Mouse (Mus musculus) olfactory bulb, adult 2 months (tissue): ENCODE data around the gene Nhp2. TPM values are rescaled to one million over a fixed set of nuclear protein-coding genes. Genes with fewer than 3 reads are reported as not detected.

Experiments used
- H3K27ac ChIP-seq: fragments of 200-500 bp; 2 replicates; pipeline ENCODE4 v1.5.1; 2012; ENCODE audit warnings: low read depth, low read length; ENCODE audit not compliant: insufficient read depth
- H3K4me1 ChIP-seq: fragments of 200-500 bp; 2 replicates; pipeline ENCODE4 v1.6.1; 2012; ENCODE audit warnings: low read length; ENCODE audit not compliant: control insufficient read depth, insufficient read depth
- H3K4me3 ChIP-seq: fragments of 200-500 bp; 2 replicates; pipeline ENCODE4 v1.5.1; 2012; ENCODE audit warnings: mild to moderate bottlenecking, low read depth, low read length, moderate library complexity; ENCODE audit not compliant: insufficient read depth
- CTCF ChIP-seq: fragments of 200-500 bp; IDR thresholded peaks from 2 replicates; pipeline ENCODE4 v1.5.1; 2012; ENCODE audit warnings: low read depth, mild to moderate bottlenecking, low read length, moderate library complexity; ENCODE audit not compliant: insufficient read depth
- POLR2A ChIP-seq: fragments of 200-500 bp; IDR thresholded peaks from 2 replicates; pipeline ENCODE4 v1.6.1; 2012; ENCODE audit warnings: mild to moderate bottlenecking, low read depth, low read length, moderate library complexity; ENCODE audit not compliant: insufficient read depth
- WGBS: fragments of 180-500 bp; shearing (Covaris S2); methylation state at CpG from one replicate; pipeline ENCODE4 v1.1.7; 2018; 5-methylcytosine and 5-hydroxymethylcytosine counted together
- polyA plus RNA-seq: library from polyadenylated mRNA; stranded (reverse); fragments of >200 nt; gene quantifications from 2 replicates; pipeline ENCODE4 v1.2.4, GENCODE M21; 2012; ENCODE audit warnings: low replicate concordance; ENCODE audit not compliant: missing spikeins, insufficient read depth, insufficient read length

Nhp2 gene
- polyA plus RNA-seq, 1 experiment: not detected

DNA sequence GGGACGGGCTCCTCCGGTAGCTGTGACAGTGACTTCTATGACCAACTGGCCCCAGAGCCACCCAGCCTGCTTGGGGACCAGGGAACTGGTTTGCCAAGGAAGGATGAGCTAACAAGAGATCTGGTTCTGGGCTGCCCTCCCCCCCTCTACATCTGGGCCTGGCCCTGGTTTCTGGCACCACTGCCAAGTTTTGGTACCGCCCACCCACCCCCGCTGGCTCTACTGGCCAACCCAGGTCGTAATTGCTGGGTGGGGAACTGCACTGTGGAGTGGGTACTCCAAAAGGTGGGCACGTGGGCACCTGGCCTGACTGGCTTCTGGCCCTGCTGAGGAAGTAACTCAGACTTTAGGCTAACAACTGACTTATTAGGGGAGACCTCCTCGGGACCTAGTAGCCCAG, 21.2 kb downstream of the Nhp2 start:
- Histone ChIP-seq H3K27ac (no peak overlapping the region), H3K4me1 (peaks cover 25% of the 10 kb centered on the region), H3K4me3 (no peak overlapping the region)
- 64% methylated on average over 7 of the region's 7 CpGs for WGBS
- TF ChIP-seq POLR2A (no peak), CTCF (no peak)

DNA sequence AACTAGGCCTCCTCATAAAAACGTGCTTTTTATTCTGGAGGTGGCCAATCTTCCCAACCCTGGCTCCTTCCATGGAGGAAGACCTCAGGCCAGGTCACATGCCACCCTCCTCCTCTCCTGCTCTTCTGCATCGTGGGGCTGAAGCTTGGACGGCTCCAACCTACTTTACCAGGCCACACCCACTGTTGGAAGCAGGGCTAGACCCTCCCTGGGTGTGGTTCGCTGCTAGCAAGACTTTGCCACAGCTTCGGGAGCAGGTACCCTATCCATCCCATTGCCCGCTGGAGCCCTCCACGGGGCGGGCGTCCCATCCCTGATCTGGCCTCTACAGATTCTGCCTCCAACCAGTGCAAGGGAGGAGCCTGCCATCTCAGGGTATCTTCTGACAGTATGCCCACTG, 23.7 kb downstream of the Nhp2 start:
- Histone ChIP-seq H3K4me1 (peaks cover 29% of the 10 kb centered on the region), H3K4me3 (no peak overlapping the region), H3K27ac (no peak overlapping the region)
- WGBS: 83% methylated on average over 9 of the region's 9 CpGs
- no peak for TF ChIP-seq POLR2A
- TF ChIP-seq CTCF: no peak

- Histone ChIP-seq H3K27ac (no peak overlapping the region), H3K4me1 (peaks cover 32% of the 10 kb centered on the region), H3K4me3 (peak overlapping the region; percentile 1)
- 46% methylated on average over 15 of the region's 15 CpGs for WGBS
- TF ChIP-seq POLR2A: no peak
- no peak for TF ChIP-seq CTCF
These were observed 24.2 kb downstream of the Nhp2 start for GRCm38 (mm10) chr11:51643761-51644160.

GRCm38 (mm10) chr11:51644217-51644616, 24.7 kb downstream of the Nhp2 start:
- peaks cover 36% of the 10 kb centered on the region for H3K4me1 ChIP-seq
- H3K4me3 ChIP-seq: peak overlapping the region; percentile 1; the same call in 1 of the 2 replicates
- no peak overlapping the region for H3K27ac ChIP-seq
- 78% methylated on average over 16 of the region's 16 CpGs for WGBS
- TF ChIP-seq CTCF (no peak), POLR2A (no peak)

GRCm38 (mm10) chr11:51645293-51645692, 25.8 kb downstream of the Nhp2 start:
- no peak for TF ChIP-seq CTCF
- no peak for TF ChIP-seq POLR2A
- 63% methylated on average over 13 of the region's 13 CpGs for WGBS
- H3K27ac ChIP-seq: no peak overlapping the region
- peaks cover 45% of the 10 kb centered on the region for H3K4me1 ChIP-seq
- H3K4me3 ChIP-seq: no peak overlapping the region

DNA sequence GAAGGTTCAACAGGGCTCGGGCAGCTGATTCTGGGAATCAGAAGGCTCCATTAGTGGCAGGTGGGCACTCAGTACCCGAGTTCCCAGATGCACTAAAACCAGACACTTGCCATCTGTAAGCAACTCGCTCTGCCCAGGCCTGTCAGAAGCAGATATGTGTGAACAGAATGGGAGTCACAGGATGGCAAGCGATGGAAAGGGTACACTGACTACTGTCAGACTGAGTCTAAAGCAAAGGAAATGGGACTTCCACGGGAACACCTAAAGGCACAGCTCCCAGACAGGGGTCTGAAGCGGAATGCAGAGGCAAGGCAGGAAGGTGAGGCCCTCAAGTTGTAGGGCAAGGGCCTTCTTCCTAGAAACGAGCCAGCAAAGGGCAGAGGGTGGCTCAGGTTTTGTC, 26.7 kb downstream of the Nhp2 start:
- H3K4me1 ChIP-seq: peaks cover 53% of the 10 kb centered on the region
- 82% methylated on average over 7 of the region's 7 CpGs for WGBS
- H3K27ac ChIP-seq: no peak overlapping the region
- H3K4me3 ChIP-seq: no peak overlapping the region
- TF ChIP-seq POLR2A: no peak
- TF ChIP-seq CTCF: no peak

DNA sequence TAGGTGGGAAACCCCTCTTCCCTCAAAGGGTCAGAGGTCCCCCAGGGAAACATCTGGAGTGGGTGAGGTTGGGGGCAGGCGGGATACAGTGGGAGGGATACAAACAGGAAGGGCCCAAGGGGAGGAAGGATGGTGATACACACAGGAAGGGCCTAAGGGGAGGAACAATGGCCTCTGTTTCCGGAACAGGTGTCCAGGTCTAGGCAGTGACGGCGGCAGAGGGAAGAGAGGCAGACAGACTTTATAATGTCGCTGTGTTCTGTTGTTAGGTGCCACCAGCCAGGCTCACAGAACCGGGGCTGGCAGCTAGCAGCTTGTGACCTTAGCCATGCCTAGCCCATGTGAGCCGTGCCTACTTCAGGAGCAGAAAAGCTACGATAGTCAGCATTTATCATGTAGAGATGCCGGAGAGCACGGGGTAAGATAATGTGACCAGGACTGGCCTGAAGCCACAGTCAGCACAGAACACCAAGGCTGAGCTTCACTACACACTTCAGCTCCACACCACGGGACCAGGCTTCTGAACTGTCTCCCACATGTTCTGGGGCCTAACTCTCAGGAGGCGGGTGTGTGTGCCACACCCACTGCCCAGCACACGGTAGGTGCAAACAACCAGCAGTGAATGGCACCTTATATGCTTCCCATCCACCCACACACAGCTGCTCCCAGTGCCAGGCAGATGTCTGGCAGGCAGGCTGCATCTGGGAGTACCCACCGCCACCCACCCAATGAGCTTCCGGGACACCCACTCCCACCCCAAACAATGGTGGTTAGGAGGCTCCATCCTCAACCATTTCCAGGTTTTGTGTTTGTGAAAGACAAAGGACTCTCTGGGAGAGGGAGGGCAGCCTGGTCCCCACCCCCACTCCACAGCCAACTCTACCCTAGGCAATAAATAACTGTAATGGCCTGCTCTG, 27.5 kb downstream of the Nhp2 start:
- TF ChIP-seq POLR2A: no peak
- no peak for TF ChIP-seq CTCF
- H3K4me1 ChIP-seq: peaks cover 53% of the 10 kb centered on the region
- 60% methylated on average over 15 of the region's 15 CpGs for WGBS
- H3K27ac ChIP-seq: peak overlapping the region; percentile 6; the same call in 1 of the 2 replicates
- H3K4me3 ChIP-seq: no peak overlapping the region

DNA sequence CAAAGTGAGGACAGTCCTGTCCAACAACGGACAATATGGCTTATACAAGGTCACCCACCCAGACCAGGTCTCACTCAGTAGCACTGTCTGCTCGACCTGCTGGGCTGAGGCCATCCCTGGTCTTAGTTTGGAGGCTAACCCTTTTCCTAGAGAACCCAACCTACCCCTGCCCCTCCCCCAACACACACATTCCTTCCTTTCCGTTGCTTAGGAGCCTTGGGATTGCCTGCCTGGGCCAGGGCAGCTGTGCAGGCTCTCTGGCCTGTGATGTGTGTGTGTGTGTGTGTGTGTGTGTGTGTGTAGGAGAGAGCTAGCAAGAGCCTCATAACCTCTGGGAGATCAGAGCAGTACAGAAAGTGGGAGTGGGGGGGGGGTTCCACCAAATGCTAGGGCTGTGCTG, 29.0 kb downstream of the Nhp2 start:
- Histone ChIP-seq H3K4me3 (no peak overlapping the region), H3K4me1 (peaks cover 42% of the 10 kb centered on the region), H3K27ac (no peak overlapping the region)
- 36% methylated on average over 3 of the region's 3 CpGs for WGBS
- TF ChIP-seq CTCF (no peak), POLR2A (no peak)

- H3K4me3 ChIP-seq: peak overlapping the region; percentile 51; the same call in 1 of the 2 replicates
- 67% methylated on average over 11 of the region's 11 CpGs for WGBS
- no peak overlapping the region for H3K27ac ChIP-seq
- TF ChIP-seq POLR2A (no peak), CTCF (no peak)
- H3K4me1 ChIP-seq: peaks cover 34% of the 10 kb centered on the region
These were observed 29.8 kb downstream of the Nhp2 start for GRCm38 (mm10) chr11:51649111-51649888.
